Mouse (Mus musculus): ENCODE measurements at regions not wholly inside any gene's neighbourhood (a gene's known extent, or its start where the extent isn't known, plus 50 kb on each side); places are given as distances from the start of the nearest gene placed in this dataset.

DNA sequence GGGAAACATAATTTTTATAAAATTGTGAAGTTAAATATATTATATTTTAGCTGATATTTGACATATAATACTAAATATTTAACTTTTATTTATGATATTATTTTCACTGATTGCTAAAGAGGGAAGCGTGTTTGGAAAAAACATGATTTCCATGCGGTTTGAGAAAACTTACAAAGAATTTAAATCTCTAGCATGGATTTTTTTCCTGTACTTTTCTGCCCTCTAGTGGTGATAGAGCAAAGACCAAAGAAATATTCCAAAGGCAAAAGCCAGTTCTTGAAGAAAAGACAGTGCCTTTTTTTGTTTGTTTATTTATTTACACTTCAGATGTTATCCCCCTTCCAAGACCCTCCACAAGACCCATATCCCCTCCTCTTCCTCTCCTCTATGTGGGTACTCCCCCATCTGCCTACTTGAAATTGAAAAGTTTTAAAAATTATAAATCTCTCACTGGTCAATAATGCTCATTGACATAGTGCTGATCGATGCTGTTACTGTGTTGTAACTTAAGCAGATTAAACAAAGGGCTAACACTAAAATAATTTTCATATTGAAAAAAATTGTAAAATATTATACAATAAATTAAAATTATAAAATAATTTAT is 131.1 kb upstream of the Rgs1 start:
- no peaks in the 10 kb centered on the region for H3K4me1 ChIP-seq (ENCODE audit: control insufficient read depth, insufficient read depth, low read length)
- H3K27ac ChIP-seq (ENCODE audit: insufficient read depth, low read depth, low read length): no peak overlapping the region
- no peak overlapping the region for H3K4me3 ChIP-seq (ENCODE audit: insufficient read depth, low read depth, low read length)
- 31% methylated on average over 3 of the region's 3 CpGs for WGBS
- TF ChIP-seq POLR2A (IDR thresholded peaks at IDR 0.05; ENCODE audit: insufficient read depth, low read depth, low read length) (no peak), CTCF (IDR thresholded peaks at IDR 0.05; ENCODE audit: insufficient read depth, low read depth, low read length) (no peak)

DNA sequence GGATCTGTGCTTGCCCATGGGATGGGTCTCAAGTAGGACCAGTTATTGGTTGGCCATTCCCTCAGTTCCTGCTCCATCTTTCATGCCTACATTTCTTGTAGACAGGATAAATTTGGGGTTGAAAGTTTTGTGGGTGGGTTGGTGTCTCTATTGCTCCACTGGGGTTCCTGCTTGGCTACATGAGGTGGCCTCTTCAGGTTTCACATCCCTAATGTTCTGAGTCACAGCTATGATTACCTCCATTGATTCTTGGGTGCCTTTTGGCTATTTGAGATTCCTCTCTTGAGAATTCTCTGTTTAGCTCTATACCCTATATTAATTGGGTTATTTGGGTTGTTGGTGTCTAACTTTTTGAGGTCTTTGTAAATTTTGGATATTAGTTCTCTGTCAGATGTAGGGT is 125.1 kb upstream of the Rgs1 start:
- H3K4me1 ChIP-seq (ENCODE audit: control insufficient read depth, insufficient read depth, low read length): no peaks in the 10 kb centered on the region
- H3K4me3 ChIP-seq (ENCODE audit: insufficient read depth, low read depth, low read length): no peak overlapping the region
- H3K27ac ChIP-seq (ENCODE audit: insufficient read depth, low read depth, low read length): no peak overlapping the region
- TF ChIP-seq POLR2A (IDR thresholded peaks at IDR 0.05; ENCODE audit: insufficient read depth, low read depth, low read length) (no peak), CTCF (IDR thresholded peaks at IDR 0.05; ENCODE audit: insufficient read depth, low read depth, low read length) (no peak)

DNA sequence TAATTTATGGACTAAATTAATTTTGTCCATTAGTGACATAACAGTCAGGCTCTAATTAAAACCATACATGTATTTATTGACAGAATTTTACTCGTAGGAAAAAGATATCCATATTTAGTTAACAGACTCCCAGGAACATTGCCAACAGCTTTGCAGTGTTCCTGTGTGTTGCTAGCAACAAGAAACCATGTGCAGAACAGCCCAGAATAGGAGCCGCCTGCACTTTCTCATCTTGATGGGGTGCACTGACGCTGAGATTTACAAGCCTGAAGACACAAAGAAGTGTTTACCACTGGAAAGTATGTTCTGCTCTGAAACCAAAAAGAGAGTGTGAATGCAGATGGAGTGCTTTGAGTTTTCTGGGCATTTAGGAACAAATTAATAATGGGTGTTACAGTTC is 118.5 kb upstream of the Rgs1 start:
- Histone ChIP-seq H3K4me1 (ENCODE audit: control insufficient read depth, insufficient read depth, low read length) (no peaks in the 10 kb centered on the region), H3K4me3 (ENCODE audit: insufficient read depth, low read depth, low read length) (no peak overlapping the region), H3K27ac (ENCODE audit: insufficient read depth, low read depth, low read length) (no peak overlapping the region)
- no peak for TF ChIP-seq POLR2A (IDR thresholded peaks at IDR 0.05; ENCODE audit: insufficient read depth, low read depth, low read length)
- no peak for TF ChIP-seq CTCF (IDR thresholded peaks at IDR 0.05; ENCODE audit: insufficient read depth, low read depth, low read length)
- 35% methylated on average over 3 of the region's 3 CpGs for WGBS

DNA sequence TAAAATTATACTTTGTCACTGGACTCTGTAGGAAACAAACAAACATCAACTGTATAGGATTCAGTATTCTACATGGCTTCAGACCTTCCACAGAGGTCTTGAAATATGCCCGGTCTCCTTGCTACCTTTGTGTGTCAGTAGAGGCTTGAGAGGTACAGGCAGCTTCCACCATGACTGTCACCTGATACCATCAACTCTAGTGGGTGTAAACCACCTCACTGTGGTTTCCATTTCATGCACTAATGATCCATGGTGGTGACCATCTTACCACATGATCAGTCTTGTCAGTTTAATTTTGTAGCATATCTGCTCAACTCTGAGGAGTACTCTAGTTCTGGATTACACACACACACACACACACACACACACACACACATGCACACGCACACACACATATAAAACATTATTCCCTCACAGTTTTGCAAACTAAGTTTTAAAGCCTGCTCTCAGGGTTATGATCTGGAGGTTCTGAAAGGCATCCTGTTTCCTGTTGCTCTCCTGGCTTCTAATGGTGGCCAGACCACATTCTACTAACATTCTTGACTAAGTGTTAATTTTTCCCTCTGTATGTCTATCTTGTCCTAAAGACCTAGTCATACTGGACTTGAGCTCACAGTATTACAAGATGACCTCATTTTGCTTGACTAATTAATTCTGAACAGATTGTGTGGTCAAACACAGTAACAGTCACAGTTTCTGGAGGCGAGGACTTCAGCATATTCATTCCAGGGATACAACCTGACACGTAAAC is 106.7 kb upstream of the Rgs1 start:
- H3K4me1 ChIP-seq (ENCODE audit: control insufficient read depth, insufficient read depth, low read length): no peaks in the 10 kb centered on the region
- no peak for TF ChIP-seq POLR2A (IDR thresholded peaks at IDR 0.05; ENCODE audit: insufficient read depth, low read depth, low read length)
- no peak for TF ChIP-seq CTCF (IDR thresholded peaks at IDR 0.05; ENCODE audit: insufficient read depth, low read depth, low read length)
- no peak overlapping the region for H3K4me3 ChIP-seq (ENCODE audit: insufficient read depth, low read depth, low read length)
- 90% methylated on average over 4 of the region's 4 CpGs for WGBS
- H3K27ac ChIP-seq (ENCODE audit: insufficient read depth, low read depth, low read length): no peak overlapping the region

DNA sequence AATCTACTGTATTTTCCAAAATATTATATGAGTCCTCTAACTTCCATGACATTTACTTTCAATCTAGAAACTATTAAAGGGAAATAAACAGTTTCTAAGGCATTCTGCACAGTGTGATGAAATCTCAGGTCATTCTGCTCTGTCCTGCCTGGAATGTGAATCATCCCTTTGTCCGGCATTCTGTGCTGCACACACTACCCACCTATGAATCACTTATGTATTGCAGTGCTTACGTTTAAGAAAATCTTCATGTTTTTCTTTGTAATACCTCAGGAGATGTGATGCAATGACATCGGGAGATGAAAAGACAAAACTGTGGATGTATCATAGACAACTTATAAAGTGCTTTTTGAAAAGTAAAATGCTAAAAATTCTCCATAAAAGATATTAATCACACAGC is 106.0 kb upstream of the Rgs1 start:
- TF ChIP-seq CTCF (IDR thresholded peaks at IDR 0.05; ENCODE audit: insufficient read depth, low read depth, low read length) (no peak), POLR2A (IDR thresholded peaks at IDR 0.05; ENCODE audit: insufficient read depth, low read depth, low read length) (no peak)
- Histone ChIP-seq H3K4me1 (ENCODE audit: control insufficient read depth, insufficient read depth, low read length) (no peaks in the 10 kb centered on the region), H3K27ac (ENCODE audit: insufficient read depth, low read depth, low read length) (no peak overlapping the region), H3K4me3 (ENCODE audit: insufficient read depth, low read depth, low read length) (no peak overlapping the region)
- 83% methylated on average over 3 of the region's 3 CpGs for WGBS

DNA sequence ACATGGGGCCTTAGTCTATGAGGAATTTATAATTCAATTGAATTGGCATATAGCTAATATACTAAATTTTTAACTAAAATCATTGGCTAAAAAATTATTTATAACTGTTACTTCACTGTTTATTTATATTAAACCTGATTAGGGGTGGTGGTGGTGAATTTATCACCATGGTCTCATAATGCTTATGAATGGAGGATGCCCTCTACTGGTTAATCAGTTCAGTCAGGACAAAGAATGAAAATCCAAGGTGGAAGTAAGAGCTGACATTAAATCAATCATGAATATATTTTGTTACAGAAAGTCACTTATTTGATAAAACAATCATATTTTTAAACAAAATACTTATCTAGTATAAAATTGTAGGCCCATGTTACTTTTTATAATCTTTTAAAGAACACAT is 104.3 kb upstream of the Rgs1 start:
- Histone ChIP-seq H3K4me3 (ENCODE audit: insufficient read depth, low read depth, low read length) (no peak overlapping the region), H3K4me1 (ENCODE audit: control insufficient read depth, insufficient read depth, low read length) (no peaks in the 10 kb centered on the region)

DNA sequence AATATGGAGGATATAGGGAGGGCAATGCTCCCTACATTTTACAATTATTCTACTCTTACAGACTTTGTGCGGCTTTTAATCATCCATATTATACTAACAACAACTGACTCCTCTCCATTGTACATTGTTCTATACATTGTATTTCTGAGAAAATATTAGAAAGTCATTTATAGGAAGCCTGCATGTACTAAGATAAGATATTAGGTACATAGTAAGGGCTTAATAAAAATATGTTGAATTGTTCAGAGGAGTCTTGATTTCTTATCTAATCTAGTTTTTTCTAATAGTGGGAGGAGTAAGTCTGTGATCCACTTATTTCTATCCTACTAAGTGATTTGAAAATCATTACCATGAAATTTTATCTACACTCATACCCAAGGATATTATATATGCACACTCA is 94.8 kb upstream of the Rgs1 start:
- no peak for TF ChIP-seq POLR2A (IDR thresholded peaks at IDR 0.05; ENCODE audit: insufficient read depth, low read depth, low read length)
- no peak for TF ChIP-seq CTCF (IDR thresholded peaks at IDR 0.05; ENCODE audit: insufficient read depth, low read depth, low read length)

More for the DNA sequence above, 104.3 kb upstream of the Rgs1 start:
- H3K27ac ChIP-seq (ENCODE audit: insufficient read depth, low read depth, low read length): no peak overlapping the region
- TF ChIP-seq CTCF (IDR thresholded peaks at IDR 0.05; ENCODE audit: insufficient read depth, low read depth, low read length) (no peak), POLR2A (IDR thresholded peaks at IDR 0.05; ENCODE audit: insufficient read depth, low read depth, low read length) (no peak)

DNA sequence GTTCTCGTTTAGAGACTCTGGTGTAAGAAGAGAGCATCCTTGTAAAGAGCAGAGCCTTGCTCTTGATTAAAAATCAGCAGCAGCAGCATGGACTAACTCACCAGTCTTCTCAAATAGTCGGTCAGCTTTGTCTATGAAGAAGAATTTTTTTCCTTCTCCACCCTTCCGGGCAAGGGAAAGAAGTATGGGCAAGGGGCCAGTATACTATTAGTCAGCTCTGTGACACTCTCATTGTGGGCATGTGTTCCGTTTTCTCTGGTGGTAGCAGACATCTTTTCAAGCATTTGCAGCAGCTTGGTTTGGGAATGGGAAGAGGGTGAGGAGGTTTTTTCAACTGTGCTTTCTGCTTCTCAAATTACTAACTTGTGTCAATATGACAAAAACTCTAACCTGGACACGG is 94.3 kb upstream of the Rgs1 start:
- no peaks in the 10 kb centered on the region for H3K4me1 ChIP-seq (ENCODE audit: control insufficient read depth, insufficient read depth, low read length)

More for the DNA sequence above, 94.8 kb upstream of the Rgs1 start:
- no peaks in the 10 kb centered on the region for H3K4me1 ChIP-seq (ENCODE audit: control insufficient read depth, insufficient read depth, low read length)
- 98% methylated on average over 1 of the region's 1 CpGs for WGBS
- no peak overlapping the region for H3K4me3 ChIP-seq (ENCODE audit: insufficient read depth, low read depth, low read length)
- H3K27ac ChIP-seq (ENCODE audit: insufficient read depth, low read depth, low read length): no peak overlapping the region

DNA sequence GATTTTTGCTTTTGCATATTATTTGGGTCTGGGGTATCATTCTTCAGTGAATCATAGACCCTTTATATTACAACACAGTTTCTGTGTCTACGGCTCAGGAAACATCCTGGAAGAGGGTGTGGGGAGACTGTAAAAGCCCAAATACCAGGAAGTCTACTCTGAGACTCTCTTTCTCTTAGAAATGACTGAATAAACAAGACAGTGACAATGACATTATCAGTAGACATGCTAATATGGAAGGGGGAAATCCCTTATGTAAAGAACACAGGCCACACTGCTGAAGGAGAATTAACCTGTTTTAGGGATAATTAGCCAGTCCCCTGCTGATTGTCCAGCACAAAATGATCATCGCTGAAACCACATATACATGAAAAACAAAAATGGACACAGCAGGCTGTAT is 88.5 kb upstream of the Rgs1 start:
- Histone ChIP-seq H3K4me1 (ENCODE audit: control insufficient read depth, insufficient read depth, low read length) (no peaks in the 10 kb centered on the region), H3K27ac (ENCODE audit: insufficient read depth, low read depth, low read length) (no peak overlapping the region), H3K4me3 (ENCODE audit: insufficient read depth, low read depth, low read length) (no peak overlapping the region)
- WGBS: 88% methylated on average over 2 of the region's 2 CpGs
- no peak for TF ChIP-seq POLR2A (IDR thresholded peaks at IDR 0.05; ENCODE audit: insufficient read depth, low read depth, low read length)
- TF ChIP-seq CTCF (IDR thresholded peaks at IDR 0.05; ENCODE audit: insufficient read depth, low read depth, low read length): no peak

More for the DNA sequence above, 94.3 kb upstream of the Rgs1 start:
- H3K27ac ChIP-seq (ENCODE audit: insufficient read depth, low read depth, low read length): no peak overlapping the region
- TF ChIP-seq CTCF (IDR thresholded peaks at IDR 0.05; ENCODE audit: insufficient read depth, low read depth, low read length) (no peak), POLR2A (IDR thresholded peaks at IDR 0.05; ENCODE audit: insufficient read depth, low read depth, low read length) (no peak)
- no peak overlapping the region for H3K4me3 ChIP-seq (ENCODE audit: insufficient read depth, low read depth, low read length)
- 31% methylated on average over 5 of the region's 5 CpGs for WGBS
